Mouse (Mus musculus): Measurements from ENCODE around the gene Olfr391-ps. TPM values are rescaled to one million over a fixed set of nuclear protein-coding genes. Genes with fewer than 3 reads are reported as not detected.

Gene Olfr391-ps
- not detected in 2 replicates for polyA plus RNA-seq (2016; fragmentation: Nextera tagmentation; extraction: Ambion mirVana)

DNA sequence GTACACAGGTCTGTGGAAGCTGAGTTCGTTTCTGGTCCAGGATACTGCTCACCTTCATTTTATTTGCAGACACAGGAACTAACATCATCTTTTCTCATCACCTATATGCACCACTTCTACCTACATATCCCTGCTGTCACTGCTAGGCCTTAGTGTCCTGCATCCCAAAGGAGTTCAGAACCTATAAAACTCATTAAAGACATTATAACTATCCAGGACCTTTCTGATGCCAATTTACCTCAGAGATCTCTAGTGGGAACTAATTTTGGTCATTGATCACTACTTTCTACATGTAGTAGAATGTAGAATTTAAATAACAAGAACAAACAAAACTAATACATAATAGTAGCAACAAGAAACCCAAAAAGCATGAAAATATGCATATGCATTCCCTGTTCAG is at the start of gene Olfr391-ps:
Olfr391-ps (minus strand) TSS at position 101 of the 400 bp plus-strand sequence.
- no peaks in the 10 kb centered on the region for H3K36me3 ChIP-seq
- no peaks in the 10 kb centered on the region for H3K9me3 ChIP-seq (replicated peaks)
- no peak within 1 kb of the TSS for H3K27ac ChIP-seq
- H3K4me2 ChIP-seq: no peak within 1 kb of the TSS
- ATAC-seq: no peak
- no peaks in the 10 kb centered on the region for H3K4me1 ChIP-seq
- H3K9ac ChIP-seq: no peak within 1 kb of the TSS
- H3K27me3 ChIP-seq (replicated peaks): no peaks in the 10 kb centered on the region
- H3K4me3 ChIP-seq: no peak within 1 kb of the TSS
- 34% methylated on average over 1 of the region's 1 CpGs for WGBS (ENCODE audit: insufficient replicate concordance)

DNA sequence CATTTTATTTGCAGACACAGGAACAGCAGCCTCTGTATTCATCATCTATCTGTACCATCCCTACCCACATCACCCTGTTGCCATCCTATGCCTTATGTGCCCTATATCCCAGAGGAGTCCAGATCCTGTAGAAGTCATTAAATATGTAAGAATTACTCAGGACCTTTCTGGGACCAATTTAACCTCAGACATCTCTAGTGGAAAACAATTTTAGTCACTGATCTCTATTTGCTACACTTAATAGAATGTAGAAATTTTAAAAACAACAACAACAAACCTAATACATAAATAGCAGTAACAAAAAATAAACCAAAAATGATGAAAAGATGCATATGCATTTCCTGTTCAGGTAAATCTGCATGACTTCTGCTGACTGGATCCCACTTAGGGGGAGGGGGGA is 48.5 kb upstream of the Olfr391-ps start, which contains the start of gene Olfr393:
Olfr393 (minus strand) TSS at position 101 of the 400 bp plus-strand sequence.
- no peaks in the 10 kb centered on the region for H3K27me3 ChIP-seq (replicated peaks)
- H3K9ac ChIP-seq: no peak within 1 kb of the TSS
- ATAC-seq: no peak
- H3K9me3 ChIP-seq (replicated peaks): no peaks in the 10 kb centered on the region; the same call in 1 of the 2 replicates
- H3K36me3 ChIP-seq: no peaks in the 10 kb centered on the region
- no peak within 1 kb of the TSS for H3K4me3 ChIP-seq
- no peak within 1 kb of the TSS for H3K4me2 ChIP-seq
- no peaks in the 10 kb centered on the region for H3K4me1 ChIP-seq
- H3K27ac ChIP-seq: no peak within 1 kb of the TSS

DNA sequence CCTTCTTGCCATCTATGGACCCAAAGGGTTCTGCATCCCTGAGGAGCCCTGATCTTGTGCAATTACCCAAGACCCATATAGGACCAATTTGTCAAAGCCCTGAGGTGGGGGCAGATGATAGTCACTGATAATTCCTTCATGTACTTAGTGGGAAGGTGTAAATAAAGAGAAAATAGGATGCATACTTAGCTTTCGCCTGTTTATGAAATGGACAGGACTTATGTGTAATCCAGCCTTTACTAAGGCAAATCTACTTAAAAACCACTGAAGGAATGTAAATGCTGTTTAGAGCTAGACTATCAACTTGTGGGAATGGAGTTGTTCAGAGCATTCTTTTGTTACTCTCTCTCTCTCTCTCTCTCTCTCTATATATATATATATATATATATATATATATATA is 14.1 kb upstream of the Olfr391-ps start, which contains the start of gene Olfr392:
Olfr392 (minus strand) TSS at position 101 of the 400 bp plus-strand sequence.
- no peak within 1 kb of the TSS for H3K9ac ChIP-seq
- no peaks in the 10 kb centered on the region for H3K4me1 ChIP-seq
- H3K27ac ChIP-seq: no peak within 1 kb of the TSS
- no peaks in the 10 kb centered on the region for H3K9me3 ChIP-seq (replicated peaks)
- H3K4me3 ChIP-seq: no peak within 1 kb of the TSS
- ATAC-seq: no peak
- 73% methylated on average over 1 of the region's 1 CpGs for WGBS (ENCODE audit: insufficient replicate concordance)
- H3K4me2 ChIP-seq: no peak within 1 kb of the TSS
- no peaks in the 10 kb centered on the region for H3K36me3 ChIP-seq
- no peaks in the 10 kb centered on the region for H3K27me3 ChIP-seq (replicated peaks)

DNA sequence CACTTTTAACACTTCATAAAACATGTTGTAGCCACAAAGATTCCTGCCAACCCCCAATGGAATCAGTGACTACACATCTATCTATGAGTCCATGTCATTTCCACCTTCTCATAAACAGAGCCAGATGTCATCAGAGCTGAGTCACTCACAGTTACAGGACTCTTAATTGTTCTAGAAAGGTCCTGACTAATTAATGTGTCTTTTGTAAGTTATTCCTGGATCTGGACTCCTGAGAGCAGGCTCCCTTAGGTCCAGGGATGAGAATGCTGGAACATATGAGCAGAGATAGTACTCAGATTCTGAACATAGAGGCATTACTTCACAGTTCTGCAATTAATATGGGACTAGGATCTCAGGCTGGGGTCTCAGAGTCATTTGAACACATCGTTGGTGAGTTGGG is 20.2 kb downstream of the Olfr391-ps start, which contains the start of gene Olfr390:
Olfr390 (plus strand) TSS at position 301 of the 400 bp plus-strand sequence.
- H3K27ac ChIP-seq: no peak within 1 kb of the TSS
- no peak for ATAC-seq
- H3K4me3 ChIP-seq: no peak within 1 kb of the TSS
- H3K36me3 ChIP-seq: no peaks in the 10 kb centered on the region
- H3K27me3 ChIP-seq (replicated peaks): no peaks in the 10 kb centered on the region
- WGBS (ENCODE audit: insufficient replicate concordance): 55% methylated on average over 1 of the region's 1 CpGs
- H3K9me3 ChIP-seq (replicated peaks): no peaks in the 10 kb centered on the region
- H3K4me1 ChIP-seq: no peaks in the 10 kb centered on the region
- no peak within 1 kb of the TSS for H3K4me2 ChIP-seq
- H3K9ac ChIP-seq: no peak within 1 kb of the TSS

DNA sequence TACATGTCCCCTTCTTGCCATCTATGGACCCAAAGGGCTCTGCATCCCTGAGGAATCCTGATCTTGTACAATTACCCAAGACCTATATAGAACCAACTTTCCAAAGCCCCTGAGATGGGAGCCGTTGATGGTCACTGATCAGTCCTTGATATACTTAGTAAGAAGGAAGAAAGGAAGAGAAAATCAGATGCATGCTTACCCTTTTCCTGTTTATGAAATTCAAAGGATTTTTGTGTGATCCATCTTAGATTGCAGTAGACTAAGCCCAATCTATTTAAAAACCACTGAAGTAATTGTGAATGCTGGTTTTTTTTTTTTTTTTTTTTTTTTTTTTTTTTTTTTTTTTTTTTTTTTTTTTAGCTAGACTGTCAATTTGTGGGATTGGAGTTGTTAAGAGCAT is 22.2 kb downstream of the Olfr391-ps start, which contains the start of gene Olfr389:
Olfr389 (minus strand) TSS at position 101 of the 400 bp plus-strand sequence.
- no peak for ATAC-seq
- Histone ChIP-seq H3K9me3 (replicated peaks) (no peaks in the 10 kb centered on the region), H3K27me3 (replicated peaks) (no peaks in the 10 kb centered on the region), H3K36me3 (no peaks in the 10 kb centered on the region), H3K4me3 (no peak within 1 kb of the TSS), H3K9ac (no peak within 1 kb of the TSS), H3K27ac (no peak within 1 kb of the TSS), H3K4me1 (no peaks in the 10 kb centered on the region), H3K4me2 (no peak within 1 kb of the TSS)
- WGBS (ENCODE audit: insufficient replicate concordance): 73% methylated on average over 1 of the region's 1 CpGs

DNA sequence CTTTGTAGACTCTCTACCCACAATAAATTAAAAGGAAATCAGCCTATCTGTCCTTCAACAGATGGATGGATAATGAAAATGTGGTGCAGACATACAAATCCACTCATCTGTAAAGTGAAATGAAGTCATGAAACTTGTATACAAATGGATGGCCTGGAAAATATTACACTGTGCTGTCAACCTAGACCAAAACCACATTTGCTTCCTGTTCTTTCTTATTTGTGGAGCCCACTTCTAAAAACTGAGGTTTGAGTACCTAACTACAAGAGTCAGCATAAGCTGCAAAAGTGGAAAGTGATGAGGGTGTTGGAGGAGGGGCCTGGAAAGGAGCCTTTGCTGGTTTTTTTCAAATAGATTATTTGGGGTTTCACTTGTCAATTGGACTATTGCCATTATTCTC is 43.7 kb downstream of the Olfr391-ps start:
- Histone ChIP-seq H3K4me1 (no peaks in the 10 kb centered on the region), H3K4me3 (no peak overlapping the region), H3K4me2 (no peak overlapping the region), H3K36me3 (no peaks in the 10 kb centered on the region), H3K9ac (no peak overlapping the region), H3K27ac (no peak overlapping the region), H3K27me3 (replicated peaks) (no peaks in the 10 kb centered on the region), H3K9me3 (replicated peaks) (peaks cover 6% of the 10 kb centered on the region; the same call in 1 of the 2 replicates)
- ATAC-seq: no peak

Other genes starting within 250 kb of the Olfr391-ps start
- not detected in 2 replicates for gene Olfr385, start 210.0 kb downstream of the Olfr391-ps start, polyA plus RNA-seq (2016; fragmentation: Nextera tagmentation; extraction: Ambion mirVana)
- gene Olfr384, start 204.5 kb downstream of the Olfr391-ps start, polyA plus RNA-seq (2016; fragmentation: Nextera tagmentation; extraction: Ambion mirVana): not detected in 2 replicates
- not detected in 2 replicates for gene Zfp735, start 114.3 kb downstream of the Olfr391-ps start, polyA plus RNA-seq (2016; fragmentation: Nextera tagmentation; extraction: Ambion mirVana)
- not detected in 2 replicates for gene Olfr389, start 22.3 kb downstream of the Olfr391-ps start, polyA plus RNA-seq (2016; fragmentation: Nextera tagmentation; extraction: Ambion mirVana)
- gene Olfr390, start 20.1 kb downstream of the Olfr391-ps start, polyA plus RNA-seq (2016; fragmentation: Nextera tagmentation; extraction: Ambion mirVana): not detected in 2 replicates
- not detected in 2 replicates for gene Olfr392, start 14.0 kb upstream of the Olfr391-ps start, polyA plus RNA-seq (2016; fragmentation: Nextera tagmentation; extraction: Ambion mirVana)
- gene Olfr393, start 48.4 kb upstream of the Olfr391-ps start, polyA plus RNA-seq (2016; fragmentation: Nextera tagmentation; extraction: Ambion mirVana): not detected in 2 replicates
- gene Olfr394, start 87.7 kb upstream of the Olfr391-ps start, polyA plus RNA-seq (2016; fragmentation: Nextera tagmentation; extraction: Ambion mirVana): not detected in 2 replicates
- not detected in 2 replicates for gene Olfr395, start 106.2 kb upstream of the Olfr391-ps start, polyA plus RNA-seq (2016; fragmentation: Nextera tagmentation; extraction: Ambion mirVana)
- not detected in 2 replicates for gene Olfr23, start 133.6 kb upstream of the Olfr391-ps start, polyA plus RNA-seq (2016; fragmentation: Nextera tagmentation; extraction: Ambion mirVana)
- gene Olfr397, start 157.8 kb upstream of the Olfr391-ps start, polyA plus RNA-seq (2016; fragmentation: Nextera tagmentation; extraction: Ambion mirVana): not detected in 2 replicates
- gene Olfr398, start 187.4 kb upstream of the Olfr391-ps start, polyA plus RNA-seq (2016; fragmentation: Nextera tagmentation; extraction: Ambion mirVana): not detected in 2 replicates

Data from liver, embryonic 12.5 days (tissue).